Comparison of ENCODE assay signal across 8 mouse cellular contexts in genomic region chr2:93187323-93187996, GRCm38 (mm10). TPM values are rescaled to one million over a fixed set of nuclear protein-coding genes. Genes with fewer than 3 reads are reported as not detected.
DNase-seq lines count a peak whose midpoint lies in the region; ATAC-seq and TF ChIP-seq lines count a peak whose summit lies in the region.

Gene Trp53i11, plus strand, starts transcription at chr2:93187548.

- no peaks in the 10 kb centered on the region for H3K9me3 ChIP-seq in hindbrain, embryonic 10.5 days
- H3K9me3 ChIP-seq in lung, postnatal 0 days (ENCODE audit: low read length), result no peaks in the 10 kb centered on the region

- peak within 1 kb of the TSS; percentile 97 for H3K27ac ChIP-seq in hindbrain, embryonic 10.5 days
- H3K27ac ChIP-seq in lung, postnatal 0 days (ENCODE audit: low read length), result peak within 1 kb of the TSS; percentile 73

- H3K4me2 ChIP-seq in lung, postnatal 0 days (replicated peaks; ENCODE audit: low read depth, low read length), result peak within 1 kb of the TSS; percentile 100

- H3K27me3 ChIP-seq in hindbrain, embryonic 10.5 days (ENCODE audit: insufficient read depth, poor library complexity, severe bottlenecking), result peaks cover 48% of the 10 kb centered on the region
- no peaks in the 10 kb centered on the region for H3K27me3 ChIP-seq in lung, postnatal 0 days (replicated peaks; ENCODE audit: insufficient read depth, low read length)

- H3K4me1 ChIP-seq in hindbrain, embryonic 10.5 days (replicated peaks), result peaks cover 68% of the 10 kb centered on the region
- H3K4me1 ChIP-seq in lung, postnatal 0 days (ENCODE audit: insufficient read depth, low read depth, low read length), result peaks cover 16% of the 10 kb centered on the region; the same call in 1 of the 2 replicates

- peaks cover 21% of the 10 kb centered on the region for H3K36me3 ChIP-seq in hindbrain, embryonic 10.5 days
- H3K36me3 ChIP-seq in lung, postnatal 0 days (ENCODE audit: insufficient read depth, low read length), result no peaks in the 10 kb centered on the region

- peak within 1 kb of the TSS; percentile 92 for H3K4me3 ChIP-seq in hindbrain, embryonic 10.5 days
- peak within 1 kb of the TSS; percentile 79 for H3K4me3 ChIP-seq in lung, postnatal 0 days (ENCODE audit: low read depth, low read length)

- TF ChIP-seq EP300 in lung, postnatal 0 days (IDR thresholded peaks at IDR 0.05), result no peak

- under 1% methylated on average over 68 of the region's 69 CpGs for WGBS in hindbrain, embryonic 10.5 days
- WGBS in lung, postnatal 0 days, result 2% methylated on average over 56 of the region's 69 CpGs

- DNase-seq in MN1 (ENCODE audit: low spot score), result peak; percentile 94
- peak; percentile 92 for DNase-seq in cerebellum, adult 9-11 months
- peak; percentile 73 to 74 for DNase-seq in frontal cortex, postnatal 10 days (ENCODE audit: low spot score in 2 of 2)
- peak; percentile 91 for DNase-seq in hindbrain, embryonic 10.5 days (ENCODE audit: low spot score)
- peak; percentile 64 for DNase-seq in layer of hippocampus, adult 9-11 months
- DNase-seq in lung, postnatal 0 days (ENCODE audit: low spot score), result peak; percentile 95
- peak; percentile 91 for DNase-seq in ovary, adult 18-20 months (ENCODE audit: low spot score)
- peak; percentile 94 for DNase-seq in thymus, postnatal 0 days (ENCODE audit: low spot score)

- peak; percentile 98 for ATAC-seq in lung, postnatal 0 days

- peak; percentile 76 for TF ChIP-seq CTCF in lung, postnatal 0 days (IDR thresholded peaks at IDR 0.05)

- H3K9ac ChIP-seq in lung, postnatal 0 days (replicated peaks; ENCODE audit: low read depth), result peak within 1 kb of the TSS; percentile 72

RNA-seq across cellular contexts. Expression of gene Trp53i11, which starts in this region (rescaled TPM):
- 202 and 281 TPM in 2 replicates for polyA plus RNA-seq in hindbrain, embryonic 10.5 days (2016; fragmentation: Nextera tagmentation; extraction: Ambion mirVana)
- polyA plus RNA-seq in lung, postnatal 0 days (2015; fragmentation: Nextera tagmentation; extraction: Ambion mirVana), result 14.8 and 21.1 TPM in 2 replicates
- 43.1 and 52.4 TPM in 2 replicates for polyA plus RNA-seq in thymus, postnatal 0 days (2015; fragmentation: Nextera tagmentation; extraction: Ambion mirVana)

Comparison
In these comparisons a context has a peak if more than half of its experiments do, and no peak if none do; other contexts are left out.
1. Peak in every context shown above with its lines: DNase-seq, ATAC-seq, H3K4me3 ChIP-seq and H3K27ac ChIP-seq.